Mouse (Mus musculus) neural tube, embryonic 14.5 days (tissue): Measurements from ENCODE around the gene Ddx3x. TPM values are rescaled to one million over a fixed set of nuclear protein-coding genes. Genes with fewer than 3 reads are reported as not detected.

Source experiments
- ATAC-seq: fragments of 200-750 bp; cut with Nextera tagmentation; 2 replicates; pipeline ENCODE4 v1.8.0; 2017; ENCODE audit warnings: low read depth, mild to moderate bottlenecking, moderate TSS enrichment, moderate library complexity
- H3K27ac ChIP-seq: fragments of 300-500 bp; sonication (generic); 2 replicates; pipeline ENCODE4 v1.5.1; 2014; ENCODE audit warnings: low read depth, mild to moderate bottlenecking, control low read depth, low read length, moderate library complexity, mixed read lengths
- H3K27me3 ChIP-seq: fragments of 300-500 bp; sonication (generic); 2 replicates; pipeline ENCODE4 v1.6.1; 2014; ENCODE audit warnings: low read length; ENCODE audit not compliant: control insufficient read depth, insufficient read depth
- H3K36me3 ChIP-seq: fragments of 300-500 bp; sonication (generic); 2 replicates; pipeline ENCODE4 v1.6.1; 2014; ENCODE audit warnings: low read length, mixed read lengths; ENCODE audit not compliant: control insufficient read depth, insufficient read depth
- H3K4me1 ChIP-seq: fragments of 300-500 bp; sonication (generic); 2 replicates; pipeline ENCODE4 v1.6.1; 2014; ENCODE audit warnings: low read length; ENCODE audit not compliant: control insufficient read depth, insufficient read depth
- H3K4me2 ChIP-seq: fragments of 300-500 bp; sonication (generic); 2 replicates; pipeline ENCODE4 v1.6.1; 2014; ENCODE audit warnings: mild to moderate bottlenecking, low read depth, low read length, control low read depth
- H3K4me3 ChIP-seq: fragments of 300-500 bp; sonication (generic); 2 replicates; pipeline ENCODE4 v1.5.1; 2014; ENCODE audit warnings: low read depth, low read length, control low read depth, mixed read lengths
- H3K9ac ChIP-seq: fragments of 300-500 bp; sonication (generic); replicated peaks from 2 replicates; pipeline ENCODE4 v1.6.1; 2014; ENCODE audit warnings: low read depth, mild to moderate bottlenecking, control low read depth, low read length, mixed read lengths
- H3K9me3 ChIP-seq: fragments of 300-500 bp; sonication (generic); 2 replicates; pipeline ENCODE4 v1.6.1; 2016; ENCODE audit warnings: low read length; ENCODE audit not compliant: control insufficient read depth
- WGBS: fragments of 180-500 bp; shearing (Covaris S2); extraction: QIAGEN DNeasy Blood & Tissue Kit; methylation state at CpG from one replicate; pipeline ENCODE4 v1.1.7; 2014; 5-methylcytosine and 5-hydroxymethylcytosine counted together
- polyA plus RNA-seq: library from polyadenylated mRNA; unstranded; fragments of >200 nt; fragmentation: Nextera tagmentation; extraction: Ambion mirVana; gene quantifications from 2 replicates; pipeline ENCODE4 v1.2.1, GENCODE M21; 2014

Gene Ddx3x
- polyA plus RNA-seq, 1 experiment from 2014 or later, result 132 TPM

DNA sequence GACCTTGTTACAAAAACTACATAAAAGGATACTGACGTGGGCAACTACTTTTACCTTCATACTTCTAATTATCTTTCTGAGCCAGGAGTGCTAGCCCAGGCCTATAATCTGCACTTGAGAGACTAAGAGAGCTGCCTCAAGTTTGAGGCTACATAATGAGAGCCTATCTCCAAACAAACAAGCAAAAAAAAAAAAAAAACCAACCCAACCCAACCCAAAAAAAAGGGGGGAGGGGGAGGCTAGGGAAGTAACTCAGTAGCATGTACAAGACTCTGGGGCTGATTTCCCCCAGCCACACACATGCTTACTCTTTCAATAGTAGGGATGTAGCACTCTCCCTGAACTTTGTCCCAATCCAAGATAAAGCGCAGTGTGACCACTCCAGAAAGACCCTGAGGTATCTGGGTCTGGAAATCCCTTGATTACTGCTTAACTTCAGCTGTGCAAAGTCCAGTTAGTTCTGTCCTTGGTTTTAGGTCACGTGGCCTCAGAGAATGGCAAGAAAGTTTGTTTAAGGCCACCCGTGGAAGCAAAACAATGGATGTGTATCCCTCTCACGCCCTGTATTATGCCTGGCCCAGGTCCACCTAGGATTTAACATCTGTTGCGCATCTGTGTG lies 5.1 kb upstream of the Ddx3x start:
- Histone ChIP-seq H3K4me2 (no peak overlapping the region), H3K36me3 (no peaks in the 10 kb centered on the region), H3K27me3 (no peaks in the 10 kb centered on the region), H3K9me3 (no peaks in the 10 kb centered on the region), H3K4me1 (no peaks in the 10 kb centered on the region), H3K9ac (no peak overlapping the region), H3K4me3 (no peak overlapping the region), H3K27ac (no peak overlapping the region)
- no peak for ATAC-seq
- 77% methylated on average over 6 of the region's 6 CpGs for WGBS

DNA sequence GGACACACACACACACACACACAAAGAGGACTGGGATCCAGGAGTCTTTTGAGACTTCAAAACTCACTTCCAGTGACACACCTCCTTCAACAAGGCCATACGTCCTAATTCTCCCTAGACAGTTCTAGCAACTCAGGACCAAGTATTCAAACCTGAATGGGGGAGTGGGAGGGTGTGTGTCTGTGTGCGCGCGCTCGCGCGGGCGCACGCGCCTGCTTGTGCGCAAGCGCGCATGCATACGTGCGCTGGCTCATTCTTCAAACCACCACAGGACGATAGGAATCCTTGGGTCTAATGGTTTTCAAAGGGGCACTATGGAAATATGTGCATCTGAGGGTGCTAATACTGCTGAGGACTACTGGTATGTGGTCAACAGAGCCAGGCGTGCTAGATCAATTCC lies 1.8 kb upstream of the Ddx3x start:
- ATAC-seq, result no peak
- 78% methylated on average over 17 of the region's 17 CpGs for WGBS
- H3K27me3 ChIP-seq, result no peaks in the 10 kb centered on the region
- H3K4me2 ChIP-seq, result no peak overlapping the region
- H3K4me3 ChIP-seq, result no peak overlapping the region
- no peaks in the 10 kb centered on the region for H3K9me3 ChIP-seq
- H3K4me1 ChIP-seq, result peaks cover 4% of the 10 kb centered on the region; the same call in 1 of the 2 replicates
- H3K36me3 ChIP-seq, result no peaks in the 10 kb centered on the region
- no peak overlapping the region for H3K27ac ChIP-seq
- H3K9ac ChIP-seq, result no peak overlapping the region

DNA sequence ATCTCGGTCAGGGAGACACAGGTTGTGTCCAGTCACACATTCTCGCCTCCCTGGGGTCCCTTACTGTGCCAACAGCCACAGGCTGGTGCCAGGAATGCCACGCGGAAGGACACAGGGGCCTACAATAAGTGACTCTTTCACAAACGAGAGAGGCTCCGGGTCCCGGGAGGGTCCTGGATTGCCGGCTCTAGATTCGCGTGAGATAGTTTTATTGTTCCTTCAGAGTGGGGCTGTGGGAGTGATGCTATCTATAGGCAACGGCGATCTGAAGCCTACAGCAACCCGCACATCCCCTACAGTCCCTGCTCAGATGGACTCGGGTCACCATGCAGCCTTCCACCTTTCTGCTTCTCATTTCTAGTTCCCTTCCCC lies 747 bp upstream of the Ddx3x start:
- WGBS, result 2% methylated on average over 11 of the region's 14 CpGs
- Histone ChIP-seq H3K4me1 (peaks cover 6% of the 10 kb centered on the region; the same call in 1 of the 2 replicates), H3K9ac (peak overlapping the region; percentile 100), H3K9me3 (no peaks in the 10 kb centered on the region), H3K36me3 (peaks cover 3% of the 10 kb centered on the region; the same call in 1 of the 2 replicates), H3K27ac (peak overlapping the region; percentile 99), H3K4me3 (peak overlapping the region; percentile 92), H3K27me3 (no peaks in the 10 kb centered on the region), H3K4me2 (peak overlapping the region; percentile 73)
- ATAC-seq, result no peak; the same call in 1 of the 2 replicates

GRCm38 (mm10) chrX:13281329-13282088 lies 739 bp downstream of the Ddx3x start:
- under 1% methylated on average over 65 of the region's 89 CpGs for WGBS

GRCm38 (mm10) chrX:13282089-13282850 lies 1.5 kb downstream of the Ddx3x start:
- H3K27ac ChIP-seq, result peak overlapping the region; percentile 99
- H3K36me3 ChIP-seq, result peaks cover 16% of the 10 kb centered on the region
- H3K27me3 ChIP-seq, result no peaks in the 10 kb centered on the region
- peak overlapping the region; percentile 73 for H3K4me2 ChIP-seq
- WGBS, result 6% methylated on average over 16 of the region's 16 CpGs
- peak overlapping the region; percentile 92 for H3K4me3 ChIP-seq
- H3K4me1 ChIP-seq, result peaks cover 9% of the 10 kb centered on the region; the same call in 1 of the 2 replicates
- no peaks in the 10 kb centered on the region for H3K9me3 ChIP-seq
- H3K9ac ChIP-seq, result peak overlapping the region; percentile 100
- ATAC-seq, result no peak

More at GRCm38 (mm10) chrX:13281329-13282088, 739 bp downstream of the Ddx3x start:
- Histone ChIP-seq H3K4me1 (peaks cover 9% of the 10 kb centered on the region; the same call in 1 of the 2 replicates), H3K27me3 (no peaks in the 10 kb centered on the region), H3K9me3 (no peaks in the 10 kb centered on the region), H3K36me3 (peaks cover 13% of the 10 kb centered on the region; the same call in 1 of the 2 replicates), H3K4me3 (peak overlapping the region; percentile 92), H3K9ac (peak overlapping the region; percentile 100), H3K27ac (peak overlapping the region; percentile 99), H3K4me2 (peak overlapping the region; percentile 73)
- ATAC-seq, result peak; percentile 77

DNA sequence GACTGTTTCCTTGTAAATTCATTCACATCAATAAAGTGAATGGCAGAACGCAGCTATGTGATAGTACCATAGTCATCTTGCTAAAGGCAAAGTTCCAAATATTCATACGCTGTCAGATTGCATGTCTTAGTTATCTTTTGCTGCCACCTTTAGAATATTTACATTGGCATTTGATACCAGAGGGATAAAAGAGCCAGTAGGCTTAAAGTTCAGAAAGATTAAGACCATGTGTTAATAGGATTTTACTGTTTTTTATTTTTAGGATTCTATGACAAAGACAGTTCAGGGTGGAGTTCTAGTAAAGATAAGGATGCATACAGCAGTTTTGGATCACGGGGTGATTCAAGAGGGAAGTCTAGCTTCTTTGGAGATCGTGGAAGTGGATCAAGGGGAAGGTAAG lies 5.0 kb downstream of the Ddx3x start:
- H3K27me3 ChIP-seq, result no peaks in the 10 kb centered on the region
- H3K9ac ChIP-seq, result no peak overlapping the region
- no peaks in the 10 kb centered on the region for H3K9me3 ChIP-seq
- no peak for ATAC-seq
- H3K4me2 ChIP-seq, result no peak overlapping the region
- H3K4me3 ChIP-seq, result no peak overlapping the region
- H3K27ac ChIP-seq, result no peak overlapping the region
- WGBS, result 85% methylated on average over 4 of the region's 4 CpGs
- peaks cover 9% of the 10 kb centered on the region; the same call in 1 of the 2 replicates for H3K4me1 ChIP-seq
- H3K36me3 ChIP-seq, result peaks cover 44% of the 10 kb centered on the region

GRCm38 (mm10) chrX:13294505-13295228 lies 13.9 kb downstream of the Ddx3x start:
- Histone ChIP-seq H3K36me3 (peaks cover 15% of the 10 kb centered on the region), H3K4me3 (no peak overlapping the region), H3K27me3 (no peaks in the 10 kb centered on the region), H3K27ac (no peak overlapping the region), H3K4me1 (no peaks in the 10 kb centered on the region), H3K4me2 (no peak overlapping the region), H3K9me3 (no peaks in the 10 kb centered on the region), H3K9ac (no peak overlapping the region)
- WGBS, result 42% methylated on average over 6 of the region's 6 CpGs
- ATAC-seq, result no peak

DNA sequence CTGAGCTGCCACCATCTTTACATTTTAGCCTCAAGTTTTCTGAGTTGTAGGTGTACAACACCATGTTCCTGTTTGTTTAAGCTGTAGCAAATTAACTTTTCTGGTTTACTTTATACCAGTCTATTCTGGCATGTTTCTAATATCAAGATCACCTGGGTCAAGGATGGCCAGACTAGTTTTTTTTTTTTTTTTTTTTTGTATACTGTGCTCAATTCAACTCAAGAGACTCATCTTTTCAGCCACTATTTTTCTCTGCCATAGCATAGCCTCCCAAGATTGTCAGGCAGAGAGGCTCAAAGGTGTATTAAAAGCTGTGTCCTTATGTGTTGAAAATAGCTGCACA lies 14.4 kb downstream of the Ddx3x start:
- Histone ChIP-seq H3K36me3 (peaks cover 11% of the 10 kb centered on the region), H3K9ac (no peak overlapping the region), H3K4me2 (no peak overlapping the region), H3K27ac (no peak overlapping the region), H3K4me1 (no peaks in the 10 kb centered on the region), H3K4me3 (no peak overlapping the region), H3K27me3 (no peaks in the 10 kb centered on the region), H3K9me3 (no peaks in the 10 kb centered on the region)
- no peak for ATAC-seq
